Mouse (Mus musculus) ES-E14 (cell line): ENCODE measurements at regions not wholly inside any gene's neighbourhood (a gene's known extent, or its start where the extent isn't known, plus 50 kb on each side); places are given as distances from the start of the nearest gene placed in this dataset.

Source experiments
- DNase-seq: peaks from one replicate; pipeline ENCODE4 v3.0.0-alpha.2; 2013; ENCODE audit warnings: low read depth, low spot score
- H3K27ac ChIP-seq: 2 replicates; pipeline ENCODE4 v1.5.1; 2012; ENCODE audit warnings: low read depth, mild to moderate bottlenecking, low read length, moderate library complexity, mixed read lengths; ENCODE audit not compliant: poor library complexity, insufficient read depth, severe bottlenecking
- H3K36me3 ChIP-seq: 2 replicates; pipeline ENCODE4 v1.6.1; 2012; ENCODE audit warnings: mild to moderate bottlenecking, low read length, moderate library complexity, mixed read lengths; ENCODE audit not compliant: control insufficient read depth, poor library complexity, insufficient read depth, severe bottlenecking
- H3K4me1 ChIP-seq, 2 experiments: fragments of 150-350 bp in 1 of 2; sonication (generic) in 1 of 2; 2 replicates each; pipeline ENCODE4 v1.6.1; 2012; ENCODE audit warnings: low read length in 2 of 2, mild to moderate bottlenecking in 1 of 2, mixed read lengths in 1 of 2; ENCODE audit not compliant: control insufficient read depth in 2 of 2, insufficient read depth in 2 of 2, poor library complexity in 1 of 2
- H3K4me3 ChIP-seq, 2 experiments: fragments of 150-350 bp in 1 of 2; sonication (generic) in 1 of 2; 2 replicates each; pipeline ENCODE4 v1.5.1; 2012; ENCODE audit warnings: low read length in 2 of 2, low read depth in 1 of 2, mild to moderate bottlenecking in 1 of 2, mixed read lengths in 1 of 2; ENCODE audit not compliant: insufficient read depth in 1 of 2, poor library complexity in 1 of 2, severe bottlenecking in 1 of 2
- H3K9ac ChIP-seq: 2 replicates; pipeline ENCODE4 v1.6.1; 2012; ENCODE audit warnings: low read depth, mild to moderate bottlenecking, low read length, mixed read lengths; ENCODE audit not compliant: poor library complexity, insufficient read depth, severe bottlenecking
- H3K9me3 ChIP-seq: fragments of 150-350 bp; sonication (generic); 2 replicates; pipeline ENCODE4 v1.6.1; 2012; ENCODE audit warnings: low read depth, mild to moderate bottlenecking, low read length; ENCODE audit not compliant: control insufficient read depth, insufficient read depth
- CHD2 ChIP-seq: IDR thresholded peaks from 2 replicates; pipeline ENCODE4 v1.6.1; 2014; ENCODE audit warnings: mild to moderate bottlenecking, low read depth, low read length, inconsistent platforms
- HCFC1 ChIP-seq: IDR thresholded peaks from 2 replicates; pipeline ENCODE4 v1.6.1; 2012; ENCODE audit warnings: low read length, inconsistent platforms, borderline replicate concordance; ENCODE audit not compliant: insufficient read depth
- MAFK ChIP-seq: IDR thresholded peaks from 2 replicates; pipeline ENCODE4 v1.6.1; 2014; ENCODE audit warnings: mild to moderate bottlenecking, low read depth, low read length, inconsistent platforms; ENCODE audit not compliant: insufficient read depth
- ZC3H11A ChIP-seq: IDR thresholded peaks from 2 replicates; pipeline ENCODE4 v1.6.1; 2012; ENCODE audit warnings: low read depth, mild to moderate bottlenecking, inconsistent platforms, low read length, borderline replicate concordance
- ZNF384 ChIP-seq: IDR thresholded peaks from 2 replicates; pipeline ENCODE4 v1.6.1; 2012; ENCODE audit warnings: low read depth, low read length, inconsistent platforms
- in situ Hi-C, 2 experiments: fragments of 600-800 bp; cut with MboI; formaldehyde crosslinking; loops; one replicate each; pipeline ENCODE4 v1.15.1; 2025; ENCODE audit warnings: low sequenced_read_pairs in 2 of 2, inconsistent platforms in 1 of 2; ENCODE audit not compliant: unreplicated experiment in 2 of 2

DNA sequence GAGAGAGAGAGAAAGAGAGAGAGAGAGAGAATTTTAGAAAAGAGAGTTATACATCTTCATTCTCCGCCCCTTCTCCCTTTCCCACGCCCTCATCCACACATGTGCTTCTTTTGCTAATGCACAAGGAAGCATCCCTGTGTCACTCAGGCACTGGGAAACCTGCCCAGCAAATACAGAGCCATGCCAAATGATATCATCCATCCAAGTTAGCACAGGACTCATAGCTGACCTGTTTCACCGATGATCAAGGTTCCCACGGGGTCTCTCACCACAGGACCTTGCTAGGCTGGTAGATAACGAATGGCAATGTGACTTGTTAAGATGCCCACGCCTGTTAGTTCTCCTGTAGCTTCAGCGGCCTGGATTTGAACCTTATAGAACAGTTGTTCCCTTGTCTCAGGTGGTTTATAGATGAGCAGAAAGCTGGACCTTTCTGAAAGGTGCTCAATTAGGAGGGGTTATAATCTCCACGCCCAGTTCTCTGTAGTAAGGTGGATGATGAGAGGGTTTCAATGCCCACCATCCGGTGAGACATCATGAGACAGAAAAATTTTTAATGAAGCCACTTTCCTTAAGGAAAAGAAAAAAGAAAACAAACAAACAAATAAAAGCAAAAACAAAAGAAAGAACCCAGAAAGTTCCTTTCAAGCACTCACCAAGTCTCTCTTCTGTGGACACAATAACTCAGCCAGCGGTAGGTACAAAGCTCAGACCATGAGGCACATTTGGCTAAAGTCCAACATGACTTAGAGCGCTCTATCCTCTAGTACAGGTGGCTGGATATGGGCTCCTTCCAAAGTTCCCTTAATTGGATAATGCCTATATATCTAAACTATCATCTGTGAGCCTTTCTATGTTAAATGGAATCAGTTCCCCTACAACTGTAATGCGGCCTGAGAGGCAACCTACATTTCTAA, 57.1 kb upstream of the Bmp2k start:
- H3K36me3 ChIP-seq, result no peaks in the 10 kb centered on the region
- no peaks in the 10 kb centered on the region for H3K4me1 ChIP-seq
- no peak overlapping the region for H3K4me3 ChIP-seq
- H3K9me3 ChIP-seq, result no peaks in the 10 kb centered on the region
- no peak overlapping the region for H3K9ac ChIP-seq
- TF ChIP-seq ZNF384 (no peak), CHD2 (no peak), HCFC1 (no peak), ZC3H11A (no peak), MAFK (no peak)
- no peak for DNase-seq
- no peak overlapping the region for H3K27ac ChIP-seq
- in situ Hi-C loops, result no loop called here

DNA sequence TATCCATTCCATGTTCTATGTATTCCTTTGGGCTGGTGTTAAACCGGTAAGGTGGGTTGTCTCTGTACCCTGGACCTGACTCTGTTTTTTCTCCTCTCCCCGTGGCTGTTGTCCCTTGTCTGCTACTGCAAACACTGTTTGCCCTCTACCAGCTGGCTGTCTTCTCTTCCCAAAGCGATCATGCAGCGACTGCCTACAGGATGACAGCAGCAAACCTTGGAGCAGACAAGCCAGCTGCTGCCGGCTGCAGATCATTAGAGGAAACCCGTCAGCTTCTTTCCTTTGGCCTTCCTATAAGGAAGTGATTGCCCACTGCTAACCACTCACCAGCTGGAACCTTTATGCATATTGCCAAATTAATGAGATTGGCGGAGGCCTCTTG, 56.4 kb upstream of the Bmp2k start:
- H3K9ac ChIP-seq, result no peak overlapping the region
- in situ Hi-C loops, result no loop called here
- no peak for DNase-seq

DNA sequence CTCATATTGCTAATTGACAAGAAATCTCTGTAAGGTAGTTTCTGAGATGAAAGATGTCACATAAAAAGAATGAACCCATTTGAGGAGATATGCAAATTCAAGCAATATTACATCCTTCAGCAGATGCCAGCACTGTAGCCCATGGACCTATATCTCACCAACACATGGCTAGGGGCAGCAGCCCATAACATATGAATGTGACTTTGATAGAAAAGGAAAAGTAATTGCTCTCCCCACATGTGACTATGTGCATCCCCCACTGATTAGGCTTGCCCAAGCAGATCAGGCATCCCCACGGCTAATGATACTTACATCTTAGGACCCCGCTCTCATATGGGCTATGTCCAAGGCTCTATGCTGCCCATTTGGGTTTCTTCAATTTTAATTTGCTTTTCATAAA, 56.0 kb upstream of the Bmp2k start:
- no peak overlapping the region for H3K4me3 ChIP-seq
- H3K9ac ChIP-seq, result no peak overlapping the region
- H3K27ac ChIP-seq, result no peak overlapping the region
- no peaks in the 10 kb centered on the region for H3K9me3 ChIP-seq
- in situ Hi-C loops, result no loop called here
- no peaks in the 10 kb centered on the region for H3K4me1 ChIP-seq
- TF ChIP-seq CHD2, result no peak
- no peak for TF ChIP-seq ZNF384
- H3K36me3 ChIP-seq, result no peaks in the 10 kb centered on the region
- DNase-seq, result no peak

More for the DNA sequence above, 56.4 kb upstream of the Bmp2k start:
- Histone ChIP-seq H3K9me3 (no peaks in the 10 kb centered on the region), H3K4me1 (no peaks in the 10 kb centered on the region), H3K4me3 (no peak overlapping the region), H3K36me3 (no peaks in the 10 kb centered on the region), H3K27ac (no peak overlapping the region)
- no peak for TF ChIP-seq MAFK
- TF ChIP-seq HCFC1, result no peak
- TF ChIP-seq CHD2, result no peak
- no peak for TF ChIP-seq ZNF384
- TF ChIP-seq ZC3H11A, result no peak
